Mouse (Mus musculus): ENCODE measurements around the gene Car10.

GRCm38 (mm10) chr11:93128481-93128880, 30.7 kb downstream of the Car10 start:
- TF ChIP-seq CTCF (IDR thresholded peaks at IDR 0.05; ENCODE audit: extremely low read depth, insufficient read length, insufficient replicate concordance, low read depth, low read length) (no peak), POLR2A (IDR thresholded peaks at IDR 0.05; ENCODE audit: low read depth, low read length) (no peak)

All from small intestine, adult 2 months (tissue).